Mouse (Mus musculus): ENCODE measurements at regions not wholly inside any gene's neighbourhood (a gene's known extent, or its start where the extent isn't known, plus 50 kb on each side); places are given as distances from the start of the nearest gene placed in this dataset.

- TF ChIP-seq CTCF (IDR thresholded peaks at IDR 0.05; ENCODE audit: extremely low read depth, insufficient read depth, low read length) (no peak), POLR2A (IDR thresholded peaks at IDR 0.05; ENCODE audit: extremely low read depth, insufficient read depth, low read length) (no peak)
Observed at GRCm38 (mm10) chr14:104688440-104688839, 166.0 kb upstream of the Rnf219 start.

All from cortical plate, adult 2 months (tissue).